Mouse (Mus musculus): ENCODE measurements at regions not wholly inside any gene's neighbourhood (a gene's known extent, or its start where the extent isn't known, plus 50 kb on each side); places are given as distances from the start of the nearest gene placed in this dataset.
"Not testable (repeated sequence)": the region's sequence is repeated elsewhere in the genome, so short reads cannot be mapped to it uniquely, and the experiment has no call there.

DNA sequence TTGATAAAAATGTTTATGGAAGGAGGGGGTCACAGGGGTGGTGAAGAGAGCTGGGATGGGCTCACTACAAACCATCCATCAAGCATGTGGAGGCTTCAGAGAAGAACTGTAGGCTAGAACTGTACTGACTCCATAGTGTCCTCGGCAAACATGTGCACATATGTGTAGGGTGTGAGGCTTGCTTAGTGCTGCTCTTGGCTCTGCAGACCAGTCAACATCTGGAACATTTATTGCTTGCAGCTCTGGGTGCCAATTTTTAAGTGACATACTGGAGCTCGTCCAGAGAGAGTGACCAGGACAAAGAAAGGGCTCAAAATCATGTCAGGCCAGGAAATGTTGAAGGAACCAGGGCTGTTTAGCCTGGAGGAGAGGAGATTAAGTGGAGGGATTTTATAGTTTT, 588.7 kb upstream of the 2610301B20Rik start:
- intact Hi-C loops (cut with DNase I; ENCODE audit: low total_unique reads), result no loop called here
- no peak for DNase-seq

DNA sequence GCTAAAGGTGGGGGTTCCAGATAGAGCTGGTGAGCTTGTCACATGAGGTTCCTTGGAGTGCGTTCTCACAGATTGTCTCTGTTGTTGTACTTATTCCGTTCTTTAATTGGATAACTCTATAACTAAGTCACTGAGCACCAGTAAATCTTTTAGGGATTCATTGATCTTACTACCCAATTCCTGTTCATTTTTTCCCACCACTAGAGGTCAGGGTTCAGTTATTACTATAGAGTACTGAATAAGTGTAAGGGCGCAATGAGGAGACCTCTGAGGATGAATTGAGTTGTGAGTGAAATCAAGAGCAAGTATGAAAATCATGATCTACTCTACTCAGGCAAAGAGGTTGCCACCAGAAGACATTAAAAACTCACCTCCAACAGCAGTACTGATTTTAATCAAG, 584.0 kb upstream of the 2610301B20Rik start:
- intact Hi-C loops (cut with DNase I; ENCODE audit: low total_unique reads), result no loop called here
- no peak for DNase-seq

GRCm38 (mm10) chr4:10295012-10295530, 579.2 kb upstream of the 2610301B20Rik start:
- DNase-seq, result no peak
- intact Hi-C loops (cut with DNase I; ENCODE audit: low total_unique reads), result no loop called here

DNA sequence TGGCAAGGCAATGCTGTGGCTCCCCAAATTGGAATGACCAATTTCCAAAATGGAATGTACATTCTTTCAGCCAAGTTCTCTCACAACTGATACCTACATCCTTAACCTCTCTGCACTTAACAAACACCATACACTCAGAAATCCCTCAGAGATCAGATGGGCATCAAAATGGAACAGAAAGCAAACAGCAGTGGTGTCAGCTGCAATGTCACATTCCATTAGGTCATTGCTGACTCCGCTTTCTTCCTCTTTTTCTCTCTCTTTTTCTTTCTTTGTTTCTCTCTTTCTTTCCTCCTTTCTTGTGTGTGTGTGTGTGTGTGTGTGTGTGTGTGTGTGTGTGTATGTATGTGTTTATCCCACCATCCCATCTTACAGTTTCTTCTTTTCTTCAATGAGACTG, 578.1 kb upstream of the 2610301B20Rik start:
- intact Hi-C loops (cut with DNase I; ENCODE audit: low total_unique reads), result no loop called here
- DNase-seq, result no peak

- intact Hi-C loops (cut with DNase I; ENCODE audit: low total_unique reads), result no loop called here
- DNase-seq, result no peak
These were observed 562.4 kb upstream of the 2610301B20Rik start for GRCm38 (mm10) chr4:10311886-10312285.

DNA sequence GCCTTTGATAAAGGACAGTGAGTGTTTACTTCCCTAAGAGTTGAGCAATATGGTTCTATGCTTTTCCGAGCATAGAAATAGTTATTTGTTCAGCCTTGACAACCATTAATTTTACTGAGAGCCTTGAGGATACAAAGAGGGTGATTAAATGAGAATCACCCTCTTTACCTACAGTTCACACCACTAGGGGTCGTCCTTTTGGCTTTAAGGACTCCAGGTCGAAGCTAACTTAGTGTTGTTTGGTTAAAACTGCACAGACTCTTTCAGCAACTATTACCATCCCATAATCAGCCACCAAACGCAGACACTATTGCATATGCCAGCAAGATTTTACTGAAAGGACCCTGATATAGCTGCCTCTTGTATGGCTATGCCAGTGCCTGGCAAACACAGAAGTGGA, 559.2 kb upstream of the 2610301B20Rik start:
- DNase-seq, result no peak

DNA sequence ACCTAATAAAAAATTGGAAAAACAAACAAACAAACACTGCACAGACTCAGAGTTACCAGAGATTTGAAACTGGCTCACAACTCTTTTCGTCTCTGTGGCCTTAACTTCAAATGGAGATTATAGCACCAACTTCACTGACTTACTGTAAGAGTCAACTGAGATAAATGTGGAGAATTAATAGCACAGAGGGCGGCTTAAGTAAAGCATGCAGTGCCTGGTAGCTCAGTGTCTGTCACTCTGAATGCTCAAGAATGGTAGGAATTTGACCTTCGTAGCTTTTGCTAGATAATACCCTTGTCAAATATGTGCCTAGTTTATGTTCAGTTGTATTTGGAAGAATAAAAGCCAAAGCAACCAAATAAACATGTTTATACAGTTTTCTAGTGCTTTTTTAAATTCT, 558.4 kb upstream of the 2610301B20Rik start:
- no peak for DNase-seq
- intact Hi-C loops (cut with DNase I; ENCODE audit: low total_unique reads), result no loop called here

More for the DNA sequence above, 559.2 kb upstream of the 2610301B20Rik start:
- intact Hi-C loops (cut with DNase I; ENCODE audit: low total_unique reads), result no loop called here

- intact Hi-C loops (cut with DNase I; ENCODE audit: low total_unique reads), result no loop called here
- no peak for DNase-seq
These were observed 530.2 kb upstream of the 2610301B20Rik start for GRCm38 (mm10) chr4:10344147-10344546.

DNA sequence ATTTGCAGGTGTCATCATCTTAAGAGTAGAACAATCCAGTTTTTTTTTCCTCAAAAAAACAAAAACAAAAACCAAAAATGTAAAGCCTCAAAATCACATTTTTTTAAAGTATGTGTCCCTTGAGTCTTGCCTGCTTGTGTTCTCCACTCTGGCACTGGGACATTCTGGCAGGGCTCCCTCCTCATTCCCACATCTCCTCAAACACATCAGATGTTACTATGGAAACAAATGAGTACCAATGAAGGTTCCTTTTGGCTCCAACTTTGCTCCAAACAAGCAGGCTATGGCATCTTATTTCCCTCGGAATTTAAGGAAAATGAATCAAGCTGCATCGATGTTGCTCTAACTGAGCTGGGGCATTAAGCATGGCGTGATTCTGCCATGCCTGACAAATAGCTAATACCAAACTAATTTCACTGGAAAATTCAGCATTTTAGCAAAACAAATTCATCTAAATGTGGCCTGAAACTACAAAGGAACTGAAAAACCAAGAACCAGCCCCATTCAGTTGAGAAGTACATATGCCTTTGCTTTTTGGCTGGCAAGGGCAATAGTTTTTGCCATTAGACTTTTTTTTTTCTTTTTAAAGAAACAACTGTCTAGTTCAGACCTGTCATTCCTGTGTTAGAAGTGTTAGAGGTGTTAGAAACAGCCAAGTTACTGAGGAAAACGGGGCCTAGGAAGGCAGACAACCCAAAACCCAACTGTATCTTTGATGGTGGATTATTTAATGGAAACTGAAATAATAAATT, 522.2 kb upstream of the 2610301B20Rik start:
- DNase-seq, result no peak
- intact Hi-C loops (cut with DNase I; ENCODE audit: low total_unique reads), result no loop called here

GRCm38 (mm10) chr4:10357572-10357971, 516.7 kb upstream of the 2610301B20Rik start:
- no peak for DNase-seq
- intact Hi-C loops (cut with DNase I; ENCODE audit: low total_unique reads), result no loop called here

DNA sequence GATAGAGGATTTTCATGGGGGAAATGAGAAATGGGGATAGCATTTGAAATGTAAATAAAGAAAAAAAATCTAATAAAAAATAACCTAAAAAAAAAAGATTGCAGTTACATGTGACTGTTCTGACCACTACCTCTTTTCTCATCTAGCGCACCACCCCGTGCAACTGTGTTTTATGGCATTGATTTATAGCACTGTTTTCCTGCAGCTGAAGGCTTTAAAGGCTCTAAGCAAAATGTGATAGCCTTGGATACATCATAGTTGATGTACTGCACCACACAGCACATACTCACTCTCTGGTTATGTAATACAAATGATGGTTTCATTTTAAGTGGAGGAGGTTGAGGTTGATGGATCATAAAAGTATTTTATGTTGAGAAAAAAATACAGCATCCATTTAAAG, 484.5 kb upstream of the 2610301B20Rik start:
- DNase-seq, result no peak
- intact Hi-C loops (cut with DNase I; ENCODE audit: low total_unique reads), result no loop called here

GRCm38 (mm10) chr4:10397249-10397648, 477.0 kb upstream of the 2610301B20Rik start:
- DNase-seq, result no peak
- intact Hi-C loops (cut with DNase I; ENCODE audit: low total_unique reads), result no loop called here

GRCm38 (mm10) chr4:10398075-10398474, 476.2 kb upstream of the 2610301B20Rik start:
- intact Hi-C loops (cut with DNase I; ENCODE audit: low total_unique reads), result no loop called here
- DNase-seq, result no peak

- intact Hi-C loops (cut with DNase I; ENCODE audit: low total_unique reads), result no loop called here
- no peak for DNase-seq
These were observed 474.6 kb upstream of the 2610301B20Rik start for GRCm38 (mm10) chr4:10399649-10400048.

GRCm38 (mm10) chr4:10402928-10403327, 471.4 kb upstream of the 2610301B20Rik start:
- intact Hi-C loops (cut with DNase I; ENCODE audit: low total_unique reads), result no loop called here
- DNase-seq, result no peak

- DNase-seq, result no peak
These were observed 469.9 kb upstream of the 2610301B20Rik start for GRCm38 (mm10) chr4:10404438-10404837.

GRCm38 (mm10) chr4:10405102-10405501, 469.2 kb upstream of the 2610301B20Rik start:
- intact Hi-C loops (cut with DNase I; ENCODE audit: low total_unique reads), result no loop called here
- DNase-seq, result no peak

More at GRCm38 (mm10) chr4:10404438-10404837, 469.9 kb upstream of the 2610301B20Rik start:
- intact Hi-C loops (cut with DNase I; ENCODE audit: low total_unique reads), result no loop called here

DNA sequence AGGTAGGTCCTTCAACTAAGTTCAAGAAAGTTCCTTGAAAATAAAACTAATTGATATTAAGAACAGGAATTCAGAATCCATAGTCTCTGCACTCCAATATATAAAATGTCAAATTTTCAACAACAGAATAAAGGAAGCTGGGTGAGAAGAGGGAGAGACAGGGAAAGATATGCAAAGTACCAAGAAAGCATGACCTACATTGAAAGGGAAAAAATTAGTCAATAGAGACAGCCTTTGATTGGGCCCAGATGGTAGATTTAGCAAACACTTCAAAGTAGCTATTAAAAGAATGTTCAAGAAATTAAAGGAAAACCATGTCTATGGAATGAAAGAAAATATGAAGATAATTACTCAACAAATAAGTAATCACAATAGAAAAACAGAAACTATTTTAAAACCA, 460.0 kb upstream of the 2610301B20Rik start:
- intact Hi-C loops (cut with DNase I; ENCODE audit: low total_unique reads), result no loop called here
- DNase-seq, result no peak

DNA sequence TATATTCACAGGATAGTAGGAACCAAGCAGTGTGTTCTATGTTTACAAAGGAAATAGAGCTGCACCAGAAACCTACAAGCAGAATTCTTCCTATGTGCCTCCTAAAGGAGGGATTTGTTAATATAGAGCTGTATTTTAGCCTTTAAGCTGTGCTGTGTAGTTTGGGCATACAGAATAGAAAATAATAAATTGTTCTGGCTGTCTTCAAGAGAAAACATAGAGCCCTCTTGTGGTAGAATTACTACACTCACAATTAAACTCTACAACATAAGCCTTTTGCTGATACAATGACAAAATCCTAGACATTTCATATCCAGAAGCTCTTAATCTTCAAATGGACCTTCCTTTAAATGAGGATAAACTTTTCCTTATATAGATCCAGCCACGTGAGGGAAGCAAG, 452.9 kb upstream of the 2610301B20Rik start:
- intact Hi-C loops (cut with DNase I; ENCODE audit: low total_unique reads), result no loop called here
- DNase-seq, result no peak

DNA sequence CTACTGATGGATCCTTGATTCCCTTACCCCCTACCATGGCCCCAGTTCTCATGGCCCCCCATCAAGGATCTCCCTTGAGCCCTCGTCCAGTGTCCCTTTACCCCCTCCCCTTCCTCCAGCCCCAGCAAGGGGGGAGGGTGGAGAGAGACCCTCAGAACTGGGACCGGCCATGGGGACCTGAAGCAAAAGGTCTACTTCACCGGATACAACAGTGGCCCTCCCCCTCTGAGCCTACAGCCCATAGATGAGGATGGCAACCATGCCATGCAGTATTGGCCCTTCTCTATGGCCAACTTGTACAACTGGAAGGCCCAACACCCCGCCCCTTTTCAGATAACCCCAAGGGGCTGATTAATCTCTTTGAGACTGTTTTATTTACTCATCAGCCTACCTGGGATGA, 439.9 kb upstream of the 2610301B20Rik start:
- DNase-seq, result no peak
- intact Hi-C loops (cut with DNase I; ENCODE audit: low total_unique reads), result no loop called here

- DNase-seq; intact Hi-C loops (cut with DNase I; ENCODE audit: low total_unique reads): not testable (repeated sequence)
These were observed 434.4 kb upstream of the 2610301B20Rik start for GRCm38 (mm10) chr4:10439921-10440320.

Measured in gastrocnemius, postnatal 14 days (tissue).